Mouse (Mus musculus) liver, embryonic 13.5 days (tissue): ENCODE measurements around the gene Aldoc. TPM values are rescaled to one million over a fixed set of nuclear protein-coding genes. Genes with fewer than 3 reads are reported as not detected.

Experiments used
- ATAC-seq: fragments of 200-750 bp; cut with Nextera tagmentation; 2 replicates; pipeline ENCODE4 v1.8.0; 2017; ENCODE audit warnings: low read depth, mild to moderate bottlenecking, moderate number of reproducible peaks, moderate library complexity
- DNase-seq: peaks from one replicate; pipeline ENCODE4 v3.0.0; 2022
- H3K27ac ChIP-seq: fragments of 300-500 bp; sonication (generic); 2 replicates; pipeline ENCODE4 v1.5.1; 2015; ENCODE audit warnings: moderate library complexity, mild to moderate bottlenecking, inconsistent platforms
- H3K27me3 ChIP-seq: fragments of 300-500 bp; sonication (generic); 2 replicates; pipeline ENCODE4 v1.6.1; 2015; ENCODE audit warnings: mild to moderate bottlenecking, inconsistent platforms
- H3K36me3 ChIP-seq: fragments of 300-500 bp; sonication (generic); 2 replicates; pipeline ENCODE4 v1.6.1; 2015; ENCODE audit warnings: mild to moderate bottlenecking, inconsistent platforms
- H3K4me1 ChIP-seq: fragments of 300-500 bp; sonication (generic); replicated peaks from 2 replicates; pipeline ENCODE4 v1.6.1; 2015; ENCODE audit warnings: inconsistent platforms
- H3K4me2 ChIP-seq: fragments of 300-500 bp; sonication (generic); 2 replicates; pipeline ENCODE4 v1.6.1; 2015; ENCODE audit warnings: inconsistent platforms, mild to moderate bottlenecking, moderate library complexity
- H3K4me3 ChIP-seq: fragments of 300-500 bp; sonication (generic); replicated peaks from 2 replicates; pipeline ENCODE4 v1.5.1; 2015; ENCODE audit warnings: mild to moderate bottlenecking, inconsistent platforms
- H3K9ac ChIP-seq: fragments of 300-500 bp; sonication (generic); 2 replicates; pipeline ENCODE4 v1.6.1; 2015; ENCODE audit warnings: mild to moderate bottlenecking, inconsistent platforms
- H3K9me3 ChIP-seq: fragments of 300-500 bp; sonication (generic); replicated peaks from 2 replicates; pipeline ENCODE4 v1.6.1; 2016; ENCODE audit warnings: inconsistent platforms
- WGBS: fragments of 180-500 bp; shearing (Covaris S2); methylation state at CpG from one replicate; pipeline ENCODE4 v1.1.7; 2015; ENCODE audit not compliant: insufficient replicate concordance; 5-methylcytosine and 5-hydroxymethylcytosine counted together
- polyA plus RNA-seq: library from polyadenylated mRNA; unstranded; fragments of >200 nt; fragmentation: Nextera tagmentation; extraction: Ambion mirVana; gene quantifications from 2 replicates; pipeline ENCODE4 v1.2.1, GENCODE M21; 2015

Aldoc gene
- polyA plus RNA-seq, 1 experiment from 2014 or later, result 4.9 TPM

GRCm38 (mm10) chr11:78333992-78334391 is 11.2 kb downstream of the Aldoc start:
- H3K4me3 ChIP-seq, result no peak overlapping the region
- H3K4me1 ChIP-seq, result peaks cover 8% of the 10 kb centered on the region
- DNase-seq (no peak), ATAC-seq (no peak)
- H3K4me2 ChIP-seq, result no peak overlapping the region
- no peaks in the 10 kb centered on the region for H3K9me3 ChIP-seq
- peaks cover 56% of the 10 kb centered on the region for H3K36me3 ChIP-seq
- no peak overlapping the region for H3K9ac ChIP-seq
- 73% methylated on average over 5 of the region's 5 CpGs for WGBS
- H3K27ac ChIP-seq, result no peak overlapping the region
- H3K27me3 ChIP-seq, result no peaks in the 10 kb centered on the region

DNA sequence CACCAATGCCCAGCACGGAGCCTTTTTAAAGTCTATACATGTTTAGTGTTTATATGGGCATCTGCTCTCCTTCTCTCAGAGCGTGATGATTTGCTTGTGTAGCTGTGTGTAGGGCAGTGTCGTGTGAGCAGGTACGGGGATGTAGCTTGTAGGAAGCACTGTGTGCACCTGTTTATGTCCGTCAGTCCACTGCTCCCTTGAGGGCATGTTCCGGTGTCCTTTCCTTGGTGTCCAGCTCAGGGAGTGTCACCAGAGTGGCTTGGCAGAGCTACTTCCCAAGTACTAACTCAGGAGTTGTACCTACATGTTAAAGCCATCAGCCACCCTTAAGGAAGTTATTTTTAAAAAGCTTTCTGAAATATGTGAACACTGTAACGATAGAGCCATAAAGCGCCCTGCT is 14.3 kb downstream of the Aldoc start:
- Histone ChIP-seq H3K27me3 (no peaks in the 10 kb centered on the region), H3K4me2 (no peak overlapping the region), H3K4me3 (no peak overlapping the region), H3K9ac (no peak overlapping the region), H3K9me3 (no peaks in the 10 kb centered on the region), H3K27ac (no peak overlapping the region), H3K4me1 (no peaks in the 10 kb centered on the region), H3K36me3 (peaks cover 74% of the 10 kb centered on the region)
- ATAC-seq, result no peak
- no peak for DNase-seq
- WGBS, result 85% methylated on average over 8 of the region's 8 CpGs

DNA sequence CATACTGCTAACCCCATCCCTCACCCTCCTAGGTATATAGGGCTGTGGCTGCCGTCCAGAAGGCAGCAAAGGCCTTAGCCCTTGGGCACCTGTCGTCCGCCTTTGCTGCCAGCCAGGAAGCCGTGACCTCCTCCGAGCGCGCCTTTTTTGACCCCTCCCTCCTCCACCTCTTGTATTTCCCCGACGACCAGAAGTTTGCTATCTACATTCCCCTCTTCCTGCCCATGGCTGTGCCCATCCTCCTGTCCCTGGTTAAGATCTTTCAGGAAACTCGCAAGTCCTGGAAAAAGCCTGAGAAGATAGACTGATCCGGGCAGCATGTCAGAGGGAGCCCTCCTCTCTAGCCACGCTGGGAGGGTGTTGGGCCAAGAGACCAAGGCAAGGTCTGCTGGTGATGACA is 18.9 kb downstream of the Aldoc start:
- no peak overlapping the region for H3K4me2 ChIP-seq
- peaks cover 33% of the 10 kb centered on the region for H3K36me3 ChIP-seq
- no peak for DNase-seq
- H3K27ac ChIP-seq, result no peak overlapping the region
- H3K9ac ChIP-seq, result no peak overlapping the region
- H3K9me3 ChIP-seq, result no peaks in the 10 kb centered on the region
- no peak overlapping the region for H3K4me3 ChIP-seq
- WGBS, result 72% methylated on average over 12 of the region's 12 CpGs
- no peak for ATAC-seq
- no peaks in the 10 kb centered on the region for H3K27me3 ChIP-seq
- H3K4me1 ChIP-seq, result peaks cover 42% of the 10 kb centered on the region

- H3K4me1 ChIP-seq, result peaks cover 59% of the 10 kb centered on the region
- DNase-seq, result peak; percentile 76
- H3K9me3 ChIP-seq, result no peaks in the 10 kb centered on the region
- H3K9ac ChIP-seq, result peak within 1 kb of the TSS; percentile 91
- ATAC-seq, result peak; percentile 69
- peak within 1 kb of the TSS; percentile 92 for H3K27ac ChIP-seq
- H3K4me2 ChIP-seq, result peak within 1 kb of the TSS; percentile 100
- H3K27me3 ChIP-seq, result no peaks in the 10 kb centered on the region
- 1% methylated on average over 66 of the region's 66 CpGs for WGBS
- H3K4me3 ChIP-seq, result peak within 1 kb of the TSS; percentile 89
- peaks cover 33% of the 10 kb centered on the region for H3K36me3 ChIP-seq
Observed at GRCm38 (mm10) chr11:78343381-78344327, 20.9 kb downstream of the Aldoc start, which contains the start of gene Unc119. Unc119 (plus strand) TSS chr11:78343482.

- Histone ChIP-seq H3K9ac (peak overlapping the region; percentile 91), H3K4me1 (peaks cover 67% of the 10 kb centered on the region), H3K9me3 (no peaks in the 10 kb centered on the region), H3K4me2 (peak overlapping the region; percentile 100), H3K36me3 (peaks cover 30% of the 10 kb centered on the region), H3K27me3 (no peaks in the 10 kb centered on the region), H3K27ac (peak overlapping the region; percentile 92), H3K4me3 (peak overlapping the region; percentile 89)
- ATAC-seq (peak; percentile 88), DNase-seq (peak; percentile 65)
- 20% methylated on average over 6 of the region's 6 CpGs for WGBS
Observed at GRCm38 (mm10) chr11:78344328-78344889, 21.6 kb downstream of the Aldoc start.

DNA sequence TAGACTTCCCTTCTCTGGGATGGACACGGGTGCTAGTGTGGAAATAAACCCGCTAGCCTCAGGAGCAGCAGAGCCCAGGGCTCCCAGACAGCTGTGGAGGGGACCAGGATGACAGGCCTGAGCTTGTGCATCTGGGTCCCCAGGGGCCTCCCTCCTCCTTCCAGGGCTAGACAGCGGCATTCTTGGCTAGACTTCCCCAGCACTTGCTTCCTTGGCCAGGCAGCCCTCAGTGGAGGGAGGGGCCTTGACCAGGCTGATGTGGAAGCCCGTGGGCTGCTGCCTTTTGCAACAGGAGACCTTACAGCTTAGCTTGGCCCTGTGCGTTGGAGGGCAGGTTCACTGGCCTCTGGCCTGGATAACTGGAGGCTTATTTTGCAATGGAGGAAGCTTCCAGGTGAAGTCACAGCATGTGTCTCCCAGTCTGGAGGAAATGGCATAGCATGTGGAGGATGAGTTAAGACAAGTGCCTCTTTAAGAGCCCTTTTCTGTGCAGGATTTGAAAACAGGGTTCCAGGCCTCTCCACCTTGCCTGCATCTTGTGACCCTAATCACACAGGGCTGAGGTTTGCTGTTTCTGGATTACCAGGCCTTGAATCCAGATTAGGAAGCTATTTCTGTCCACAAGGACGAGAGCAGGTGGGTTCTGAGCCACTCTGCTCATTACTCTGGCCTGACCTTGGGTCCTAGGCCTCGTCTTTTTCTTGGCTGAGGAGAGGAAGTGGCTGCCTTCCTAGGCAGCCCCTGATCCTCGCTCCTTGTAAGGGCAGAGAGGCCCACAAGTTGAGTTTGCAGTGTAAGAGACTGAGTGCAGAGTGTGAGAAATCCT is 22.3 kb downstream of the Aldoc start:
- no peaks in the 10 kb centered on the region for H3K9me3 ChIP-seq
- ATAC-seq, result peak; percentile 27
- peaks cover 74% of the 10 kb centered on the region for H3K4me1 ChIP-seq
- peak overlapping the region; percentile 89 for H3K4me3 ChIP-seq
- peak overlapping the region; percentile 92 for H3K27ac ChIP-seq
- 24% methylated on average over 8 of the region's 8 CpGs for WGBS
- no peak for DNase-seq
- peaks cover 27% of the 10 kb centered on the region for H3K36me3 ChIP-seq
- peak overlapping the region; percentile 100 for H3K4me2 ChIP-seq
- peak overlapping the region; percentile 91 for H3K9ac ChIP-seq
- no peaks in the 10 kb centered on the region for H3K27me3 ChIP-seq

GRCm38 (mm10) chr11:78345801-78346200 is 23.0 kb downstream of the Aldoc start:
- 20% methylated on average over 7 of the region's 7 CpGs for WGBS
- Histone ChIP-seq H3K9ac (peak overlapping the region; percentile 91), H3K4me3 (peak overlapping the region; percentile 89), H3K4me2 (peak overlapping the region; percentile 100), H3K9me3 (no peaks in the 10 kb centered on the region), H3K36me3 (peaks cover 26% of the 10 kb centered on the region), H3K27me3 (no peaks in the 10 kb centered on the region), H3K4me1 (peaks cover 79% of the 10 kb centered on the region), H3K27ac (peak overlapping the region; percentile 92)
- DNase-seq (no peak), ATAC-seq (no peak)

- DNase-seq, result no peak
- Histone ChIP-seq H3K27ac (peak overlapping the region; percentile 92), H3K9me3 (no peaks in the 10 kb centered on the region), H3K27me3 (no peaks in the 10 kb centered on the region), H3K4me2 (peak overlapping the region; percentile 100), H3K36me3 (peaks cover 19% of the 10 kb centered on the region), H3K4me3 (peak overlapping the region; percentile 89; the same call in 1 of the 2 replicates), H3K9ac (peak overlapping the region; percentile 91), H3K4me1 (peaks cover 79% of the 10 kb centered on the region)
- 62% methylated on average over 6 of the region's 6 CpGs for WGBS
- ATAC-seq, result no peak
Observed at GRCm38 (mm10) chr11:78346326-78347069, 23.7 kb downstream of the Aldoc start.

GRCm38 (mm10) chr11:78347070-78347754 is 24.4 kb downstream of the Aldoc start:
- ATAC-seq, result no peak
- H3K4me3 ChIP-seq, result no peak overlapping the region
- DNase-seq, result peak; percentile 63
- 0 out of 2 replicates have a peak overlapping the region, but pooled peaks have one; percentile 20 for H3K27ac ChIP-seq
- H3K9ac ChIP-seq, result no peak overlapping the region
- WGBS, result 77% methylated on average over 10 of the region's 10 CpGs
- no peaks in the 10 kb centered on the region for H3K9me3 ChIP-seq
- H3K27me3 ChIP-seq, result no peaks in the 10 kb centered on the region
- peaks cover 79% of the 10 kb centered on the region for H3K4me1 ChIP-seq
- no peak overlapping the region for H3K4me2 ChIP-seq
- peaks cover 17% of the 10 kb centered on the region for H3K36me3 ChIP-seq

- H3K27ac ChIP-seq, result 0 out of 2 replicates have a peak overlapping the region, but pooled peaks have one; percentile 20
- WGBS, result 67% methylated on average over 9 of the region's 9 CpGs
- H3K4me2 ChIP-seq, result no peak overlapping the region
- peaks cover 17% of the 10 kb centered on the region for H3K36me3 ChIP-seq
- no peak overlapping the region for H3K4me3 ChIP-seq
- H3K9ac ChIP-seq, result no peak overlapping the region
- H3K27me3 ChIP-seq, result no peaks in the 10 kb centered on the region
- DNase-seq (no peak), ATAC-seq (no peak)
- peaks cover 75% of the 10 kb centered on the region for H3K4me1 ChIP-seq
- H3K9me3 ChIP-seq, result no peaks in the 10 kb centered on the region
Observed at GRCm38 (mm10) chr11:78347908-78348307, 25.1 kb downstream of the Aldoc start.
